In genomic region chr6:72882661-72883458, GRCm38 (mm10) we compare ENCODE assay signal across 11 mouse cellular contexts. TPM values are rescaled to one million over a fixed set of nuclear protein-coding genes. Genes with fewer than 3 reads are reported as not detected.
DNase-seq lines count a peak whose midpoint lies in the region; ATAC-seq and TF ChIP-seq lines count a peak whose summit lies in the region.
"Had no signal": no experiment of that assay in that cellular context is flagged by ENCODE, and none has a peak within 500 bp of the region (broad histone marks: within the 10 kb centered on the region; RNA-seq: fewer than 3 reads in every experiment).

No protein-coding gene starts in this region.

- intact Hi-C loops in heart, adult 2 months (cut with DNase I): no loop called here
- intact Hi-C loops in heart, postnatal 25 days (cut with DNase I): no loop called here
- intact Hi-C loops in left cerebral cortex, postnatal 14 days (cut with DNase I): no loop called here

- H3K9me3 ChIP-seq in embryonic facial prominence, embryonic 15.5 days (replicated peaks): no peaks in the 10 kb centered on the region

- H3K79me2 ChIP-seq in heart, adult 2 months (replicated peaks; ENCODE audit: control insufficient read depth, insufficient read depth, low read length): peaks cover 20% of the 10 kb centered on the region
- peaks cover 93% of the 10 kb centered on the region for H3K79me2 ChIP-seq in myocyte (ENCODE audit: control insufficient read depth, insufficient read depth)

- no peak overlapping the region for H3K4me3 ChIP-seq in heart, adult 2 months
- H3K4me3 ChIP-seq in embryonic facial prominence, embryonic 15.5 days (replicated peaks): no peak overlapping the region
- H3K4me3 ChIP-seq in myocyte: no peak overlapping the region

- no peak overlapping the region for H3ac ChIP-seq in myocyte (ENCODE audit: control insufficient read depth, insufficient read length)

- H3K36me3 ChIP-seq in heart, adult 2 months (ENCODE audit: control insufficient read depth, insufficient read depth, low read length): peaks cover 27% of the 10 kb centered on the region
- no peaks in the 10 kb centered on the region; the same call in 1 of the 2 replicates for H3K36me3 ChIP-seq in embryonic facial prominence, embryonic 15.5 days
- no peaks in the 10 kb centered on the region for H3K36me3 ChIP-seq in myocyte (ENCODE audit: control insufficient read depth, insufficient read depth)

- H3K4me1 ChIP-seq in heart, adult 2 months (ENCODE audit: control insufficient read depth, insufficient read depth, low read length): peaks cover 22% of the 10 kb centered on the region
- peaks cover 23% of the 10 kb centered on the region for H3K4me1 ChIP-seq in embryonic facial prominence, embryonic 15.5 days

- TF ChIP-seq POLR2A in heart, adult 2 months (IDR thresholded peaks at IDR 0.05; ENCODE audit: insufficient read depth, low read depth, low read length): no peak
- TF ChIP-seq POLR2A in myocyte (IDR thresholded peaks at IDR 0.05; ENCODE audit: insufficient read length, low read depth): no peak

- TF ChIP-seq CTCF in heart, adult 2 months (IDR thresholded peaks at IDR 0.05): peak; percentile 9; the same call in 1 of the 2 replicates

- DNase-seq in heart, adult 2 months: peak; percentile 50 to 59
- DNase-seq in heart, postnatal 25 days (ENCODE audit: low spot score): no peak
- peak; percentile 10 for DNase-seq in lung, postnatal 10 days
- no peak for DNase-seq in lung, postnatal 36 days
- no peak for DNase-seq in left cerebral cortex, postnatal 14 days (ENCODE audit: low spot score in 2 of 2)
- no peak for DNase-seq in layer of hippocampus, postnatal 10 days (ENCODE audit: low spot score in 2 of 2)
- DNase-seq: embryo, embryonic 11 days; kidney, adult 9 months had no signal

- peak overlapping the region; percentile 38; the same call in 1 of the 2 replicates for H3K27ac ChIP-seq in heart, adult 2 months
- H3K27ac ChIP-seq in embryonic facial prominence, embryonic 15.5 days (replicated peaks): peak overlapping the region; percentile 22; the same call in 1 of the 2 replicates

- no peak for ATAC-seq in embryonic facial prominence, embryonic 15.5 days (ENCODE audit: insufficient number of reproducible peaks, low FRiP score, low TSS enrichment, low read depth)

- H3K4me2 ChIP-seq in embryonic facial prominence, embryonic 15.5 days (replicated peaks): no peak overlapping the region
- H3K4me2 ChIP-seq in myocyte (ENCODE audit: low read depth): peak overlapping the region; percentile 88
- H3K4me2 ChIP-seq: midbrain, embryonic 11.5 days had no signal

- H3K9ac ChIP-seq in heart, adult 2 months (ENCODE audit: low read depth, low read length): no peak overlapping the region
- H3K9ac ChIP-seq in embryonic facial prominence, embryonic 15.5 days: no peak overlapping the region

- H3K27me3 ChIP-seq in heart, adult 2 months (ENCODE audit: control insufficient read depth, insufficient read depth, low read length): no peaks in the 10 kb centered on the region
- no peaks in the 10 kb centered on the region for H3K27me3 ChIP-seq in embryonic facial prominence, embryonic 15.5 days
- no peaks in the 10 kb centered on the region for H3K27me3 ChIP-seq in myocyte (ENCODE audit: control insufficient read depth, insufficient read depth, insufficient read length)

- TF ChIP-seq EP300 in heart, adult 2 months (IDR thresholded peaks at IDR 0.05; ENCODE audit: insufficient read depth, low read depth, low read length): no peak

- 47% methylated on average over 8 of the region's 8 CpGs for WGBS in heart, adult 2 months
- WGBS in embryonic facial prominence, embryonic 15.5 days: 77% methylated on average over 8 of the region's 8 CpGs

TF ChIP-seq in myocyte, 11 proteins besides CTCF, POLR2A, EP300 and RAD21:
- no peak for TF ChIP-seq REST (IDR thresholded peaks at IDR 0.05; ENCODE audit: insufficient read depth, insufficient read length)
TF ChIP-seq in myocyte: peak in this region for 0.

RNA-seq across cellular contexts. Expression of gene Kcmf1, which starts 16.9 kb away (rescaled TPM):
- 100 to 1,000 TPM in 1 of 2 experiments, 10 to 100 TPM in 1; 95.7 to 107 TPM for total RNA-seq in heart, adult 2 months (2021)
- 114 and 185 TPM in 2 replicates for polyA plus RNA-seq in heart, adult 2 months (2012; rRNA removed)
- 100 to 1,000 TPM in 1 of 2 experiments, 10 to 100 TPM in 1; 97.7 to 101 TPM for total RNA-seq in heart, postnatal 25 days (2021)
- polyA plus RNA-seq in embryonic facial prominence, embryonic 15.5 days (2015; fragmentation: Nextera tagmentation; extraction: Ambion mirVana): 41.3 and 41.8 TPM in 2 replicates
- polyA plus RNA-seq in myocyte (2012; fragmentation: generic; extraction: Trizol): 110 TPM
- 10 to 100 TPM; 62.3 to 62.5 TPM for total RNA-seq in left cerebral cortex, postnatal 14 days (2021)
- 10 to 100 TPM; 63.3 to 65.6 TPM for total RNA-seq in layer of hippocampus, postnatal 10 days (2021)

Comparison
In these comparisons a context has a peak if more than half of its experiments do, and no peak if none do; other contexts are left out.
1. DNase-seq: peak in heart, adult 2 months (2 of 2) and lung, postnatal 10 days (single experiment); none in heart, postnatal 25 days (single experiment), lung, postnatal 36 days (single experiment), left cerebral cortex, postnatal 14 days (0 of 2) and layer of hippocampus, postnatal 10 days (0 of 2).